Mouse (Mus musculus): Measurements from ENCODE around the gene 6430548M08Rik. TPM values are rescaled to one million over a fixed set of nuclear protein-coding genes. Genes with fewer than 3 reads are reported as not detected.

The 6430548M08Rik gene
- total RNA-seq, 1 experiment: 0.54 TPM

DNA sequence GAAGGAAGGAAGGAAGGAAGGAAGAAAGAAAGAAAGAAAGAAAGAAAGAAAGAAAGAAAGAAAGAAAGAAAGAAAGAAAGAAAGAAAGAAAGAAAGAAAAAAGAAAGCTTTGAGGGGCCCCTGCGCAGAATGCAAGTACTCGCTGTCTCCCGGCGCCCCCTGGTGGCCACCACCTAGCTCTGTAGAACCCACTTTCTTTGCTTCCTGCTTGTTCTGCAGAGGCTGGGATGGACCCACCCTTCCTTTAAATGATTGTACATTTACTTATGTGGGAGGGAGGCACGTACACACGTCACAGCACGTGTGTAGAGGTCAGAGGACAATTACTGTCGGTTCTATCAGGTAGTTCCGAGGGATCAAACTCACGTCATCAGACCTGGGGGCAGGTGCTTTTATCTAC is 35.9 kb upstream of the 6430548M08Rik start:
- in situ Hi-C loops (cut with MboI; ENCODE audit: low sequenced_read_pairs in 2 of 2, unreplicated experiment in 2 of 2): loop anchor here in 1 of 2 experiments (10.0 kb wide), 1 partner anchor 113 kb away; no protein-coding TSS in a partner anchor
- Histone ChIP-seq H3K9me3 (ENCODE audit: control insufficient read depth, insufficient read depth, low read depth, low read length) (no peaks in the 10 kb centered on the region), H3K27ac (ENCODE audit: insufficient read depth, low read depth, low read length, poor library complexity, severe bottlenecking) (no peak overlapping the region), H3K4me3 (ENCODE audit: insufficient read depth in 1 of 2, low read depth in 1 of 2, low read length in 2 of 2, poor library complexity in 1 of 2, severe bottlenecking in 1 of 2) (no peak overlapping the region), H3K36me3 (ENCODE audit: control insufficient read depth, insufficient read depth, low read length, poor library complexity, severe bottlenecking) (peaks cover 6% of the 10 kb centered on the region; the same call in 1 of the 2 replicates), H3K4me1 (ENCODE audit: control insufficient read depth in 2 of 2, insufficient read depth in 2 of 2, low read length in 2 of 2, poor library complexity in 1 of 2) (peaks cover 0 to 12% of the 10 kb centered on the region in 2 experiments; a peak in 2 of 4 replicates), H3K9ac (ENCODE audit: insufficient read depth, low read depth, low read length, poor library complexity, severe bottlenecking) (no peak overlapping the region)
- DNase-seq (ENCODE audit: low read depth, low spot score): peak; percentile 56
- no peak for TF ChIP-seq ZC3H11A (IDR thresholded peaks at IDR 0.05; ENCODE audit: borderline replicate concordance, low read depth, low read length)

DNA sequence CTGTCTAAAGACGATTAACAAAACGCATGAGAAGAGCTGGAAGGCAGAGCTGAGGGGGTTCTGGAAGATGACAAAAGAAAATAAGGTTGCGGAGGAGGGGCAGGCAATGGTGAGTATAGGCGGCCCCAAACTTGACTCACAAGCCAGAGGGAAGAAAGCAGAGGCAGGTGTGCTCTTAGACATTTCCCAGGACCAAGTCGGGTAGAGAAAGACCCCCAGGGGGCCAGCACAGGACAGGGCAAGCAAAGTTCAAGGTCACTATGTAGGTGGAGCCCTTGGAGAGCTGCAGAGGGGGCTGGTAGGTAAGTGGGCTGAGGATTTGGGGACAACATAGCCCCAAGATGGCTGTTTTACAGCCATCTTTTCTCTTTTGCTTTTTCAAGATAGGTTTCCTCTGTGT is 34.6 kb upstream of the 6430548M08Rik start:
- H3K36me3 ChIP-seq (ENCODE audit: control insufficient read depth, insufficient read depth, low read length, poor library complexity, severe bottlenecking): peaks cover 6% of the 10 kb centered on the region; the same call in 1 of the 2 replicates
- no peaks in the 10 kb centered on the region for H3K9me3 ChIP-seq (ENCODE audit: control insufficient read depth, insufficient read depth, low read depth, low read length)
- H3K9ac ChIP-seq (ENCODE audit: insufficient read depth, low read depth, low read length, poor library complexity, severe bottlenecking): no peak overlapping the region
- H3K4me1 ChIP-seq (ENCODE audit: control insufficient read depth in 2 of 2, insufficient read depth in 2 of 2, low read length in 2 of 2, poor library complexity in 1 of 2): peaks cover 0 to 12% of the 10 kb centered on the region in 2 experiments; a peak in 2 of 4 replicates
- no peak overlapping the region for H3K27ac ChIP-seq (ENCODE audit: insufficient read depth, low read depth, low read length, poor library complexity, severe bottlenecking)
- in situ Hi-C loops (cut with MboI; ENCODE audit: low sequenced_read_pairs in 2 of 2, unreplicated experiment in 2 of 2): loop anchor here in 1 of 2 experiments (10.0 kb wide), 1 partner anchor 115 kb away; no protein-coding TSS in a partner anchor
- no peak overlapping the region for H3K4me3 ChIP-seq (ENCODE audit: insufficient read depth in 1 of 2, low read depth in 1 of 2, low read length in 2 of 2, poor library complexity in 1 of 2, severe bottlenecking in 1 of 2)
- DNase-seq (ENCODE audit: low read depth, low spot score): peak; percentile 25
- TF ChIP-seq HCFC1 (IDR thresholded peaks at IDR 0.05; ENCODE audit: borderline replicate concordance, insufficient read depth, low read length) (no peak), CHD2 (IDR thresholded peaks at IDR 0.05; ENCODE audit: low read depth, low read length) (no peak), ZNF384 (IDR thresholded peaks at IDR 0.05; ENCODE audit: low read depth, low read length) (no peak), ZC3H11A (IDR thresholded peaks at IDR 0.05; ENCODE audit: borderline replicate concordance, low read depth, low read length) (no peak), MAFK (IDR thresholded peaks at IDR 0.05; ENCODE audit: insufficient read depth, low read depth, low read length) (no peak)

DNA sequence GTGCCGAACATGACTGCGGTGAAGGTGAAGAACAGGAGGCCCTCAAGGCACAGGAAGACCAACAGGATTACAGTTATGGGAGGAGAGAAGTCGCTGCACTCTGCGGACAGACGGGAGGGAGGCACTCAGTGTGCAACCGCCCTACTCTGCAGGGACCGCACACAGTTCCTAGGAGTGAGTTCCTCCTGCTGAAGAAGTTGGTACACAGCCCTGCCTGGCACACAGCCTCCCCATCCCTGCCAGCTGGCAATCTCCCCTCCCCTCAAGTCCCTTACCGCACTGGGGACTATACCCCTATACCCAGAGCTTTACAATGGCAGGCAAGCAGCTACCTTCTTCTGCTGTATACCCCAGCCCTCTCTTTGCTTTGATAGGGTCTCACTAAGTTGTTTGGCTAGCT is 30.7 kb upstream of the 6430548M08Rik start:
- Histone ChIP-seq H3K27ac (ENCODE audit: insufficient read depth, low read depth, low read length, poor library complexity, severe bottlenecking) (no peak overlapping the region), H3K4me3 (ENCODE audit: insufficient read depth in 1 of 2, low read depth in 1 of 2, low read length in 2 of 2, poor library complexity in 1 of 2, severe bottlenecking in 1 of 2) (no peak overlapping the region), H3K9ac (ENCODE audit: insufficient read depth, low read depth, low read length, poor library complexity, severe bottlenecking) (no peak overlapping the region), H3K4me1 (ENCODE audit: control insufficient read depth in 2 of 2, insufficient read depth in 2 of 2, low read length in 2 of 2, poor library complexity in 1 of 2) (peaks cover 0 to 11% of the 10 kb centered on the region in 2 experiments; a peak in 2 of 4 replicates), H3K9me3 (ENCODE audit: control insufficient read depth, insufficient read depth, low read depth, low read length) (no peaks in the 10 kb centered on the region), H3K36me3 (ENCODE audit: control insufficient read depth, insufficient read depth, low read length, poor library complexity, severe bottlenecking) (peaks cover 23% of the 10 kb centered on the region)
- no peak for DNase-seq (ENCODE audit: low read depth, low spot score)
- in situ Hi-C loops (cut with MboI; ENCODE audit: low sequenced_read_pairs in 2 of 2, unreplicated experiment in 2 of 2): no loop called here
- TF ChIP-seq CHD2 (IDR thresholded peaks at IDR 0.05; ENCODE audit: low read depth, low read length) (no peak), ZC3H11A (IDR thresholded peaks at IDR 0.05; ENCODE audit: borderline replicate concordance, low read depth, low read length) (no peak), HCFC1 (IDR thresholded peaks at IDR 0.05; ENCODE audit: borderline replicate concordance, insufficient read depth, low read length) (no peak), ZNF384 (IDR thresholded peaks at IDR 0.05; ENCODE audit: low read depth, low read length) (no peak), MAFK (IDR thresholded peaks at IDR 0.05; ENCODE audit: insufficient read depth, low read depth, low read length) (no peak)

DNA sequence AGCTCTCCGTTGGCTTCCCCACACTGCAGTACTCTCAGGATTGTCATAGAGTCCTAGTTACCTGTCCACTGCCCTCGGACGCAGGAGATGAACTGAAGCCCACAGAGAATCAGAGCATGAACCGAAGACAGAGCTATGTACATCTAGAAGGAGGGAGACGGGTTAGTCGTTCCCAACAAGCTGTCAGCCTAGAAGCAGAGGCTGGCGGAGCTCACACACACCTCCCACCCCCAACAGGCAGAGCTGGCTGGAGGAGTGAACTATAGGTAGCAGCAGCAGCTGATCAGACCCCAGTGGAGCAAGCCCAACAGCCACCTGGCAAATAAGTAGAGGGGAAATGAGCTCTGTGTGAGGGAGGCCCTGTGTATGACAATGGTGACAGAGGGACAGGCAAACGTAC is 29.2 kb upstream of the 6430548M08Rik start:
- in situ Hi-C loops (cut with MboI; ENCODE audit: low sequenced_read_pairs in 2 of 2, unreplicated experiment in 2 of 2): no loop called here
- H3K36me3 ChIP-seq (ENCODE audit: control insufficient read depth, insufficient read depth, low read length, poor library complexity, severe bottlenecking): peaks cover 23% of the 10 kb centered on the region
- H3K9me3 ChIP-seq (ENCODE audit: control insufficient read depth, insufficient read depth, low read depth, low read length): no peaks in the 10 kb centered on the region
- H3K4me3 ChIP-seq (ENCODE audit: insufficient read depth in 1 of 2, low read depth in 1 of 2, low read length in 2 of 2, poor library complexity in 1 of 2, severe bottlenecking in 1 of 2): no peak overlapping the region
- no peak overlapping the region for H3K9ac ChIP-seq (ENCODE audit: insufficient read depth, low read depth, low read length, poor library complexity, severe bottlenecking)
- H3K4me1 ChIP-seq (ENCODE audit: control insufficient read depth in 2 of 2, insufficient read depth in 2 of 2, low read length in 2 of 2, poor library complexity in 1 of 2): peaks cover 0 to 7% of the 10 kb centered on the region in 2 experiments; a peak in 2 of 4 replicates
- no peak for DNase-seq (ENCODE audit: low read depth, low spot score)
- no peak for TF ChIP-seq HCFC1 (IDR thresholded peaks at IDR 0.05; ENCODE audit: borderline replicate concordance, insufficient read depth, low read length)
- no peak for TF ChIP-seq ZC3H11A (IDR thresholded peaks at IDR 0.05; ENCODE audit: borderline replicate concordance, low read depth, low read length)
- no peak for TF ChIP-seq MAFK (IDR thresholded peaks at IDR 0.05; ENCODE audit: insufficient read depth, low read depth, low read length)
- TF ChIP-seq ZNF384 (IDR thresholded peaks at IDR 0.05; ENCODE audit: low read depth, low read length): no peak
- no peak for TF ChIP-seq CHD2 (IDR thresholded peaks at IDR 0.05; ENCODE audit: low read depth, low read length)
- H3K27ac ChIP-seq (ENCODE audit: insufficient read depth, low read depth, low read length, poor library complexity, severe bottlenecking): no peak overlapping the region

DNA sequence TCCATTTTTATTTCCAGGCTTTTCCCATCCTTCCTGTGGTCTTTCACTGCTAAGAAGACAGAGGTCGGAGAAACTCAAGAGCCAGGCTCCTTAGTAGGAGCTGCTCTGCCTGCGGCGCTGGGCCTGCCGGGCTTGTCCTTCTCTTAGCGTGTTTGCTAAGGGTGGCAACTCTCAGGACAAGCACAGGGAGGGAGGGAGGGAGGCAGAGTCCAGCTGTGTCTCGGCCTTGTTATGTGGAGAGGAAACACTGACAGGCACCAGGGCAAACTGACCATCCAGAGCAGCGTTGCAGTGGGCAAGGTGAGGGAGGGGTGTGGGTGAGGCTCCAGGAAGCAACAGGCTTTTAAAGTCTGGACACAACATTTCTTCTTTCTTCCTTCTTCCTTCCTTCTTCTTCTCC is 24.4 kb upstream of the 6430548M08Rik start:
- Histone ChIP-seq H3K9me3 (ENCODE audit: control insufficient read depth, insufficient read depth, low read depth, low read length) (no peaks in the 10 kb centered on the region), H3K27ac (ENCODE audit: insufficient read depth, low read depth, low read length, poor library complexity, severe bottlenecking) (no peak overlapping the region), H3K4me3 (ENCODE audit: insufficient read depth in 1 of 2, low read depth in 1 of 2, low read length in 2 of 2, poor library complexity in 1 of 2, severe bottlenecking in 1 of 2) (no peak overlapping the region), H3K4me1 (ENCODE audit: control insufficient read depth in 2 of 2, insufficient read depth in 2 of 2, low read length in 2 of 2, poor library complexity in 1 of 2) (no peaks in the 10 kb centered on the region), H3K36me3 (ENCODE audit: control insufficient read depth, insufficient read depth, low read length, poor library complexity, severe bottlenecking) (peaks cover 23% of the 10 kb centered on the region), H3K9ac (ENCODE audit: insufficient read depth, low read depth, low read length, poor library complexity, severe bottlenecking) (no peak overlapping the region)
- DNase-seq (ENCODE audit: low read depth, low spot score): no peak
- no peak for TF ChIP-seq ZC3H11A (IDR thresholded peaks at IDR 0.05; ENCODE audit: borderline replicate concordance, low read depth, low read length)
- TF ChIP-seq ZNF384 (IDR thresholded peaks at IDR 0.05; ENCODE audit: low read depth, low read length): no peak
- TF ChIP-seq CHD2 (IDR thresholded peaks at IDR 0.05; ENCODE audit: low read depth, low read length): no peak
- TF ChIP-seq MAFK (IDR thresholded peaks at IDR 0.05; ENCODE audit: insufficient read depth, low read depth, low read length): no peak
- TF ChIP-seq HCFC1 (IDR thresholded peaks at IDR 0.05; ENCODE audit: borderline replicate concordance, insufficient read depth, low read length): no peak
- in situ Hi-C loops (cut with MboI; ENCODE audit: low sequenced_read_pairs in 2 of 2, unreplicated experiment in 2 of 2): no loop called here
